Mouse (Mus musculus): Measurements from ENCODE around the gene Tceal1.

The Tceal1 gene

DNA sequence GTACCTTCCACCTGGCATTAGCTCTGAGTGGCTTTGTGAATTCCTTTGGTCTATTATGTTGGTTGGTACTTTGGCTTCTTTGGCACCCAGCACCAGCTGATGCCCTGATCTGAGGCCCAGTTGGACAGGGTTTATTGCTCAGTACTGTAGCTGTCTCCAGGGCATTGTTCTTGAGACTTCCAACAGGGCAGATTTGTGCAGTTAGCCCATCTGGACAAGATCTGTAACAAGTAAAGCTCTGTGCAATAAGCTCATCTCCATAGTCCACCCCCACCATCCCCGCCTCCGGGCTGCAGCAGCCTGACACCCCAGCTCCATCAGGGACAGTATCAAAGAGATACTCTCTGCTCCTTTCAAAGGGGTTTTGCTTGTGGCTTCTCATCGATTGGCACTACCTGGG lies 47.7 kb downstream of the Tceal1 start:
- no peak for DNase-seq (ENCODE audit: low read depth, low spot score)

Data from 3T3-L1 (cell line).